Mouse (Mus musculus): ENCODE measurements around the gene Abhd10.

Gene Abhd10

GRCm38 (mm10) chr16:45742615-45743476, at the start of gene Abhd10:
Abhd10 (minus strand) TSS chr16:45742955.
- peak; percentile 92 for DNase-seq (ENCODE audit: low spot score)

- DNase-seq (ENCODE audit: low spot score), result peak; percentile 71
These were observed 48.5 kb upstream of the Abhd10 start for GRCm38 (mm10) chr16:45791286-45791685.

- DNase-seq (ENCODE audit: low spot score), result peak; percentile 41
These were observed 46.6 kb upstream of the Abhd10 start for GRCm38 (mm10) chr16:45789311-45789710.

- DNase-seq (ENCODE audit: low spot score), result peak; percentile 53
These were observed 44.9 kb upstream of the Abhd10 start for GRCm38 (mm10) chr16:45787650-45788049.

GRCm38 (mm10) chr16:45786639-45787038, 43.9 kb upstream of the Abhd10 start:
- DNase-seq (ENCODE audit: low spot score), result peak; percentile 35

- DNase-seq (ENCODE audit: low spot score), result no peak
These were observed 37.2 kb upstream of the Abhd10 start for GRCm38 (mm10) chr16:45780001-45780400.

GRCm38 (mm10) chr16:45774813-45775212, 32.1 kb upstream of the Abhd10 start:
- no peak for DNase-seq (ENCODE audit: low spot score)

GRCm38 (mm10) chr16:45770914-45771313, 28.2 kb upstream of the Abhd10 start:
- DNase-seq (ENCODE audit: low spot score), result no peak

GRCm38 (mm10) chr16:45767853-45768640, 25.3 kb upstream of the Abhd10 start:
- DNase-seq (ENCODE audit: low spot score), result no peak

- DNase-seq (ENCODE audit: low spot score), result no peak
These were observed 24.7 kb upstream of the Abhd10 start for GRCm38 (mm10) chr16:45767434-45767833.

- DNase-seq (ENCODE audit: low spot score), result no peak
These were observed 23.2 kb upstream of the Abhd10 start for GRCm38 (mm10) chr16:45765801-45766494.

GRCm38 (mm10) chr16:45765102-45765501, 22.3 kb upstream of the Abhd10 start:
- no peak for DNase-seq (ENCODE audit: low spot score)

- DNase-seq (ENCODE audit: low spot score), result peak; percentile 43
These were observed 20.2 kb upstream of the Abhd10 start for GRCm38 (mm10) chr16:45762859-45763505.

GRCm38 (mm10) chr16:45761425-45761824, 18.7 kb upstream of the Abhd10 start:
- no peak for DNase-seq (ENCODE audit: low spot score)

GRCm38 (mm10) chr16:45758726-45759269, 16.0 kb upstream of the Abhd10 start:
- DNase-seq (ENCODE audit: low spot score), result no peak

GRCm38 (mm10) chr16:45757421-45758078, 14.8 kb upstream of the Abhd10 start:
- DNase-seq (ENCODE audit: low spot score), result peak; percentile 83

GRCm38 (mm10) chr16:45756855-45757254, 14.1 kb upstream of the Abhd10 start:
- peak; percentile 77 for DNase-seq (ENCODE audit: low spot score)

- DNase-seq (ENCODE audit: low spot score), result no peak
These were observed 913 bp upstream of the Abhd10 start for GRCm38 (mm10) chr16:45743591-45744144.

GRCm38 (mm10) chr16:45737880-45738279, 4.9 kb downstream of the Abhd10 start:
- DNase-seq (ENCODE audit: low spot score), result no peak

- DNase-seq (ENCODE audit: low spot score), result no peak
These were observed 6.0 kb downstream of the Abhd10 start for GRCm38 (mm10) chr16:45736724-45737123.

- DNase-seq (ENCODE audit: low spot score), result no peak
These were observed 13.6 kb downstream of the Abhd10 start for GRCm38 (mm10) chr16:45729163-45729562.

All from lung, postnatal 25 days (tissue).